Mouse (Mus musculus) spleen, adult 2 months (tissue): ENCODE measurements around the gene Ppm1h.

Experiments
- CTCF ChIP-seq: fragments of 200-500 bp; IDR thresholded peaks from 2 replicates; pipeline ENCODE4 v1.5.1; 2011; ENCODE audit warnings: mild to moderate bottlenecking, inconsistent platforms; ENCODE audit not compliant: insufficient read depth, insufficient read length, insufficient replicate concordance; ENCODE audit errors: extremely low read depth
- POLR2A ChIP-seq: fragments of 200-500 bp; IDR thresholded peaks from 2 replicates; pipeline ENCODE4 v1.6.1; 2011; ENCODE audit warnings: low read depth, low read length, inconsistent platforms

- no peak for TF ChIP-seq CTCF
- no peak for TF ChIP-seq POLR2A
Observed at GRCm38 (mm10) chr10:122802901-122803300, 124.3 kb downstream of the Ppm1h start.
